Mouse (Mus musculus): Measurements from ENCODE around the gene Tex36. TPM values are rescaled to one million over a fixed set of nuclear protein-coding genes. Genes with fewer than 3 reads are reported as not detected.

Tex36 gene
- polyA plus RNA-seq, 1 experiment from 2014 or later, result 0.32 TPM

- Histone ChIP-seq H3K4me2 (no peak overlapping the region), H3K27me3 (ENCODE audit: insufficient read depth, low read length) (no peaks in the 10 kb centered on the region), H3K27ac (ENCODE audit: low read depth) (no peak overlapping the region), H3K4me1 (ENCODE audit: insufficient read depth) (no peaks in the 10 kb centered on the region), H3K9ac (no peak overlapping the region), H3K36me3 (ENCODE audit: insufficient read depth) (no peaks in the 10 kb centered on the region), H3K9me3 (ENCODE audit: low read depth, low read length) (no peaks in the 10 kb centered on the region), H3K4me3 (ENCODE audit: low read depth, low read length) (no peak overlapping the region)
- no peak for ATAC-seq (ENCODE audit: insufficient read depth)
- no peak for TF ChIP-seq CTCF (IDR thresholded peaks at IDR 0.05; ENCODE audit: low read depth)
- 78% methylated on average over 3 of the region's 3 CpGs for WGBS
- no peak for DNase-seq
Observed at GRCm38 (mm10) chr7:133545631-133546030, 56.3 kb downstream of the Tex36 start.

GRCm38 (mm10) chr7:133544966-133545365 is 57.0 kb downstream of the Tex36 start:
- no peaks in the 10 kb centered on the region for H3K36me3 ChIP-seq (ENCODE audit: insufficient read depth)
- H3K27ac ChIP-seq (ENCODE audit: low read depth), result no peak overlapping the region
- H3K4me1 ChIP-seq (ENCODE audit: insufficient read depth), result no peaks in the 10 kb centered on the region
- TF ChIP-seq CTCF (IDR thresholded peaks at IDR 0.05; ENCODE audit: low read depth), result no peak
- ATAC-seq (ENCODE audit: insufficient read depth), result no peak
- H3K4me3 ChIP-seq (ENCODE audit: low read depth, low read length), result no peak overlapping the region
- H3K27me3 ChIP-seq (ENCODE audit: insufficient read depth, low read length), result no peaks in the 10 kb centered on the region
- no peak overlapping the region for H3K4me2 ChIP-seq
- H3K9me3 ChIP-seq (ENCODE audit: low read depth, low read length), result no peaks in the 10 kb centered on the region
- WGBS, result 55% methylated on average over 2 of the region's 2 CpGs
- no peak for DNase-seq
- no peak overlapping the region for H3K9ac ChIP-seq

GRCm38 (mm10) chr7:133543131-133543530 is 58.8 kb downstream of the Tex36 start:
- 91% methylated on average over 4 of the region's 4 CpGs for WGBS
- Histone ChIP-seq H3K27ac (ENCODE audit: low read depth) (no peak overlapping the region), H3K4me2 (no peak overlapping the region), H3K27me3 (ENCODE audit: insufficient read depth, low read length) (no peaks in the 10 kb centered on the region), H3K4me1 (ENCODE audit: insufficient read depth) (no peaks in the 10 kb centered on the region), H3K36me3 (ENCODE audit: insufficient read depth) (no peaks in the 10 kb centered on the region), H3K9me3 (ENCODE audit: low read depth, low read length) (no peaks in the 10 kb centered on the region), H3K4me3 (ENCODE audit: low read depth, low read length) (no peak overlapping the region), H3K9ac (no peak overlapping the region)
- TF ChIP-seq CTCF (IDR thresholded peaks at IDR 0.05; ENCODE audit: low read depth), result no peak
- DNase-seq, result no peak
- no peak for ATAC-seq (ENCODE audit: insufficient read depth)

GRCm38 (mm10) chr7:133537366-133537765 is 64.6 kb downstream of the Tex36 start:
- H3K27ac ChIP-seq (ENCODE audit: low read depth), result no peak overlapping the region
- no peaks in the 10 kb centered on the region for H3K27me3 ChIP-seq (ENCODE audit: insufficient read depth, low read length)
- no peak overlapping the region for H3K4me2 ChIP-seq
- H3K4me3 ChIP-seq (ENCODE audit: low read depth, low read length), result no peak overlapping the region
- no peaks in the 10 kb centered on the region for H3K9me3 ChIP-seq (ENCODE audit: low read depth, low read length)
- no peaks in the 10 kb centered on the region for H3K36me3 ChIP-seq (ENCODE audit: insufficient read depth)
- ATAC-seq (ENCODE audit: insufficient read depth) (no peak), DNase-seq (no peak)
- WGBS, result 63% methylated on average over 4 of the region's 4 CpGs
- no peak overlapping the region for H3K9ac ChIP-seq
- no peaks in the 10 kb centered on the region for H3K4me1 ChIP-seq (ENCODE audit: insufficient read depth)
- TF ChIP-seq CTCF (IDR thresholded peaks at IDR 0.05; ENCODE audit: low read depth), result no peak

Other genes with a start within 250 kb of the Tex36 start
- 22.8 and 25.0 TPM in 2 replicates for gene Edrf1, start 35.4 kb upstream of the Tex36 start, polyA plus RNA-seq (2014; fragmentation: Nextera tagmentation; extraction: Ambion mirVana)
- gene Mmp21, start 77.9 kb upstream of the Tex36 start, polyA plus RNA-seq (2014; fragmentation: Nextera tagmentation; extraction: Ambion mirVana), result 0.11 and 0.14 TPM in 2 replicates
- gene Bccip, start 107.2 kb upstream of the Tex36 start, polyA plus RNA-seq (2014; fragmentation: Nextera tagmentation; extraction: Ambion mirVana), result 180 and 181 TPM in 2 replicates
- 27.0 TPM in 2 replicates for gene Uros, start 107.9 kb upstream of the Tex36 start, polyA plus RNA-seq (2014; fragmentation: Nextera tagmentation; extraction: Ambion mirVana)
- 0.29 and 0.30 TPM in 2 replicates for gene Fank1, start 174.7 kb upstream of the Tex36 start, polyA plus RNA-seq (2014; fragmentation: Nextera tagmentation; extraction: Ambion mirVana)
- 22.6 and 24.5 TPM in 2 replicates for gene Dhx32, start 180.6 kb upstream of the Tex36 start, polyA plus RNA-seq (2014; fragmentation: Nextera tagmentation; extraction: Ambion mirVana)

Data from lung, embryonic 14.5 days (tissue).